27 mouse cellular contexts compared by ENCODE assay signal in genomic region chr8:42183288-42183878, GRCm38 (mm10).
DNase-seq lines count a peak whose midpoint lies in the region; ATAC-seq and TF ChIP-seq lines count a peak whose summit lies in the region.
"Had no signal": no experiment of that assay in that cellular context is flagged by ENCODE, and none has a peak within 500 bp of the region (broad histone marks: within the 10 kb centered on the region; RNA-seq: fewer than 3 reads in every experiment).

No protein-coding gene starts in this region.

- TF ChIP-seq POLR2A in liver, adult 2 months (IDR thresholded peaks at IDR 0.05; ENCODE audit: extremely low read depth, insufficient read depth, low read length), result no peak

- no peak for TF ChIP-seq CTCF in liver, adult 2 months (IDR thresholded peaks at IDR 0.05; ENCODE audit: low read depth, low read length)

- H3K4me2 ChIP-seq in lung, embryonic 16.5 days (ENCODE audit: low read depth, low read length), result no peak overlapping the region
- no peak overlapping the region for H3K4me2 ChIP-seq in neural tube, embryonic 15.5 days
- H3K4me2 ChIP-seq: embryonic facial prominence, embryonic 12.5 days; forebrain, embryonic 12.5 days; forebrain, embryonic 15.5 days; heart, embryonic 12.5 days; heart, embryonic 15.5 days; hindbrain, embryonic 13.5 days had no signal

- H3K4me3 ChIP-seq in liver, adult 2 months (ENCODE audit: insufficient read depth, low read depth, low read length), result no peak overlapping the region
- no peak overlapping the region for H3K4me3 ChIP-seq in lung, embryonic 16.5 days (ENCODE audit: low read length)
- no peak overlapping the region for H3K4me3 ChIP-seq in neural tube, embryonic 15.5 days (replicated peaks)
- H3K4me3 ChIP-seq: embryonic facial prominence, embryonic 12.5 days; forebrain, embryonic 12.5 days; forebrain, embryonic 15.5 days; heart, embryonic 12.5 days; heart, embryonic 15.5 days; hindbrain, embryonic 10.5 days; hindbrain, embryonic 13.5 days had no signal

- peak; percentile 93 for ATAC-seq in lung, embryonic 16.5 days (ENCODE audit: low read depth)
- ATAC-seq in neural tube, embryonic 15.5 days (ENCODE audit: low FRiP score), result no peak
- ATAC-seq: forebrain, embryonic 15.5 days; hindbrain, embryonic 16.5 days; Patski had no signal

- DNase-seq in liver, adult 2 months (ENCODE audit: extremely low read depth, low read depth, low spot score), result peak; percentile 7
- DNase-seq in liver, result no peak
- no peak for DNase-seq in lung, postnatal 36 days
- peak; percentile 14 for DNase-seq in fibroblast of lung, adult 2 months (ENCODE audit: low read depth)
- DNase-seq: adrenal gland, postnatal 10 days; adrenal gland, postnatal 36 days; B cell, adult 2 months; cerebellum, adult 18-20 months; cerebellum, adult 9-10 months; cerebellum, postnatal 14 days; gastrocnemius, postnatal 25 days; heart, adult 18-20 months; heart, postnatal 10 days; heart, postnatal 36 days had no signal

- no peak overlapping the region for H3K27ac ChIP-seq in liver, adult 2 months (replicated peaks; ENCODE audit: insufficient read depth, low read depth, low read length)
- no peak overlapping the region for H3K27ac ChIP-seq in lung, embryonic 16.5 days (ENCODE audit: low read length)
- H3K27ac ChIP-seq in neural tube, embryonic 15.5 days (replicated peaks), result no peak overlapping the region
- H3K27ac ChIP-seq: embryonic facial prominence, embryonic 12.5 days; forebrain, embryonic 12.5 days; forebrain, embryonic 15.5 days; heart, embryonic 15.5 days; hindbrain, embryonic 10.5 days; hindbrain, embryonic 13.5 days had no signal

- H3K4me1 ChIP-seq in liver, adult 2 months (ENCODE audit: control insufficient read depth, insufficient read depth, low read length), result peaks cover 2% of the 10 kb centered on the region; the same call in 1 of the 2 replicates
- H3K4me1 ChIP-seq in lung, embryonic 16.5 days (replicated peaks; ENCODE audit: control insufficient read depth, insufficient read depth, low read length), result no peaks in the 10 kb centered on the region
- no peaks in the 10 kb centered on the region for H3K4me1 ChIP-seq in neural tube, embryonic 15.5 days
- H3K4me1 ChIP-seq: embryonic facial prominence, embryonic 12.5 days; forebrain, embryonic 12.5 days; forebrain, embryonic 15.5 days; heart, embryonic 12.5 days; heart, embryonic 15.5 days; hindbrain, embryonic 10.5 days; hindbrain, embryonic 13.5 days had no signal

- no peaks in the 10 kb centered on the region for H3K36me3 ChIP-seq in liver, adult 2 months (ENCODE audit: control insufficient read depth, insufficient read depth, low read length)
- no peaks in the 10 kb centered on the region for H3K36me3 ChIP-seq in lung, embryonic 16.5 days (ENCODE audit: control insufficient read depth, insufficient read depth, low read length)
- no peaks in the 10 kb centered on the region for H3K36me3 ChIP-seq in neural tube, embryonic 15.5 days
- H3K36me3 ChIP-seq: embryonic facial prominence, embryonic 12.5 days; forebrain, embryonic 12.5 days; forebrain, embryonic 15.5 days; G1E; heart, embryonic 12.5 days; heart, embryonic 15.5 days; hindbrain, embryonic 10.5 days; hindbrain, embryonic 13.5 days had no signal

- 51% methylated on average over 4 of the region's 4 CpGs for WGBS in liver, adult 2 months
- 38% methylated on average over 4 of the region's 4 CpGs for WGBS in lung, embryonic 16.5 days
- WGBS in neural tube, embryonic 15.5 days, result 84% methylated on average over 4 of the region's 4 CpGs

- H3K27me3 ChIP-seq in liver, adult 2 months (ENCODE audit: control insufficient read depth, insufficient read depth, low read length), result no peaks in the 10 kb centered on the region
- no peaks in the 10 kb centered on the region for H3K27me3 ChIP-seq in lung, embryonic 16.5 days (ENCODE audit: control insufficient read depth, insufficient read depth, low read depth, low read length)
- H3K27me3 ChIP-seq in neural tube, embryonic 15.5 days (replicated peaks), result no peaks in the 10 kb centered on the region
- H3K27me3 ChIP-seq: CH12.LX; embryonic facial prominence, embryonic 12.5 days; forebrain, embryonic 12.5 days; forebrain, embryonic 15.5 days; heart, embryonic 12.5 days; heart, embryonic 15.5 days; hindbrain, embryonic 13.5 days had no signal

- no peaks in the 10 kb centered on the region for H3K9me3 ChIP-seq in lung, embryonic 16.5 days (ENCODE audit: control insufficient read depth, low read length)
- no peaks in the 10 kb centered on the region for H3K9me3 ChIP-seq in neural tube, embryonic 15.5 days (replicated peaks)
- H3K9me3 ChIP-seq: embryonic facial prominence, embryonic 12.5 days; forebrain, embryonic 12.5 days; forebrain, embryonic 15.5 days; G1E; heart, embryonic 12.5 days; heart, embryonic 15.5 days; hindbrain, embryonic 10.5 days; hindbrain, embryonic 13.5 days had no signal

- no peak overlapping the region for H3K9ac ChIP-seq in liver, adult 2 months (ENCODE audit: low read depth, low read length)
- H3K9ac ChIP-seq in lung, embryonic 16.5 days (ENCODE audit: low read length), result no peak overlapping the region
- H3K9ac ChIP-seq in neural tube, embryonic 15.5 days (replicated peaks), result no peak overlapping the region
- H3K9ac ChIP-seq: embryonic facial prominence, embryonic 12.5 days; forebrain, embryonic 12.5 days; forebrain, embryonic 15.5 days; heart, embryonic 12.5 days; heart, embryonic 15.5 days; hindbrain, embryonic 13.5 days had no signal

- no peaks in the 10 kb centered on the region for H3K79me2 ChIP-seq in liver, adult 2 months (ENCODE audit: control insufficient read depth, insufficient read depth, low read length)

Comparison
In these comparisons a context has a peak if more than half of its experiments do, and no peak if none do; other contexts are left out.
1. DNase-seq: peak in liver, adult 2 months (single experiment) and fibroblast of lung, adult 2 months (single experiment); none in liver (single experiment) and lung, postnatal 36 days (single experiment).